In genomic region chr13:56654176-56654575, GRCm38 (mm10) we compare ENCODE assay signal across 22 mouse cellular contexts. TPM values are rescaled to one million over a fixed set of nuclear protein-coding genes. Genes with fewer than 3 reads are reported as not detected.
DNase-seq lines count a peak whose midpoint lies in the region; ATAC-seq and TF ChIP-seq lines count a peak whose summit lies in the region.
"Had no signal": no experiment of that assay in that cellular context is flagged by ENCODE, and none has a peak within 500 bp of the region (broad histone marks: within the 10 kb centered on the region; RNA-seq: fewer than 3 reads in every experiment).

No protein-coding gene starts in this region.

- ATAC-seq in hindbrain, embryonic 14.5 days (ENCODE audit: low FRiP score), result no peak
- ATAC-seq in midbrain, postnatal 0 days (ENCODE audit: low FRiP score), result no peak
- no peak for ATAC-seq in embryonic facial prominence, embryonic 11.5 days (replicated peaks; ENCODE audit: insufficient number of reproducible peaks, low FRiP score, low TSS enrichment, low read depth)
- ATAC-seq in limb, embryonic 14.5 days (ENCODE audit: low FRiP score, low read depth), result no peak
- ATAC-seq: hindbrain, embryonic 16.5 days; liver, postnatal 0 days had no signal

- H3K27me3 ChIP-seq in hindbrain, embryonic 10.5 days (ENCODE audit: insufficient read depth, poor library complexity, severe bottlenecking), result no peaks in the 10 kb centered on the region
- H3K27me3 ChIP-seq in hindbrain, embryonic 14.5 days (ENCODE audit: control insufficient read depth, insufficient read depth, low read length), result no peaks in the 10 kb centered on the region
- no peaks in the 10 kb centered on the region for H3K27me3 ChIP-seq in midbrain, embryonic 10.5 days (ENCODE audit: low read depth, poor library complexity, severe bottlenecking)
- no peaks in the 10 kb centered on the region for H3K27me3 ChIP-seq in midbrain, postnatal 0 days (ENCODE audit: insufficient read depth, low read length)
- H3K27me3 ChIP-seq in embryonic facial prominence, embryonic 11.5 days (ENCODE audit: control insufficient read depth, insufficient read depth, low read length), result no peaks in the 10 kb centered on the region
- H3K27me3 ChIP-seq in limb, embryonic 14.5 days (ENCODE audit: control insufficient read depth, insufficient read depth, low read length), result no peaks in the 10 kb centered on the region
- H3K27me3 ChIP-seq: heart, embryonic 13.5 days; neural tube, embryonic 12.5 days had no signal

- no peak for TF ChIP-seq CTCF in midbrain, postnatal 0 days (IDR thresholded peaks at IDR 0.05)

- H3K4me1 ChIP-seq in hindbrain, embryonic 10.5 days (replicated peaks), result peaks cover 32% of the 10 kb centered on the region; the same call in 1 of the 2 replicates
- no peaks in the 10 kb centered on the region for H3K4me1 ChIP-seq in hindbrain, embryonic 14.5 days (replicated peaks; ENCODE audit: control insufficient read depth, insufficient read depth, low read length)
- H3K4me1 ChIP-seq in midbrain, embryonic 10.5 days, result peaks cover 8% of the 10 kb centered on the region; the same call in 1 of the 2 replicates
- no peaks in the 10 kb centered on the region for H3K4me1 ChIP-seq in midbrain, postnatal 0 days (ENCODE audit: insufficient read depth, low read length)
- no peaks in the 10 kb centered on the region; the same call in 1 of the 2 replicates for H3K4me1 ChIP-seq in embryonic facial prominence, embryonic 11.5 days (ENCODE audit: control insufficient read depth, insufficient read depth, low read length)
- H3K4me1 ChIP-seq in limb, embryonic 14.5 days (ENCODE audit: control insufficient read depth, insufficient read depth, low read length), result peaks cover 22% of the 10 kb centered on the region
- H3K4me1 ChIP-seq: neural tube, embryonic 12.5 days had no signal

- 82% methylated on average over 5 of the region's 5 CpGs for WGBS in hindbrain, embryonic 10.5 days
- 90% methylated on average over 5 of the region's 5 CpGs for WGBS in hindbrain, embryonic 14.5 days
- WGBS in midbrain, embryonic 10.5 days, result 89% methylated on average over 5 of the region's 5 CpGs
- WGBS in midbrain, postnatal 0 days, result 91% methylated on average over 5 of the region's 5 CpGs
- WGBS in embryonic facial prominence, embryonic 11.5 days, result 70% methylated on average over 5 of the region's 5 CpGs
- 74% methylated on average over 5 of the region's 5 CpGs for WGBS in limb, embryonic 14.5 days

- no peak overlapping the region for H3K9ac ChIP-seq in hindbrain, embryonic 14.5 days
- no peak overlapping the region for H3K9ac ChIP-seq in midbrain, postnatal 0 days (replicated peaks; ENCODE audit: low read length, poor library complexity, severe bottlenecking)
- H3K9ac ChIP-seq in embryonic facial prominence, embryonic 11.5 days (replicated peaks; ENCODE audit: low read length), result no peak overlapping the region
- H3K9ac ChIP-seq in limb, embryonic 14.5 days (ENCODE audit: low read depth, low read length, severe bottlenecking), result no peak overlapping the region
- H3K9ac ChIP-seq: heart, embryonic 13.5 days; liver, postnatal 0 days; neural tube, embryonic 12.5 days had no signal

- H3K4me2 ChIP-seq in hindbrain, embryonic 14.5 days (replicated peaks), result no peak overlapping the region
- H3K4me2 ChIP-seq in midbrain, postnatal 0 days (ENCODE audit: low read depth, low read length, poor library complexity, severe bottlenecking), result no peak overlapping the region
- no peak overlapping the region for H3K4me2 ChIP-seq in embryonic facial prominence, embryonic 11.5 days (ENCODE audit: low read depth, low read length)
- H3K4me2 ChIP-seq in limb, embryonic 14.5 days (replicated peaks; ENCODE audit: low read depth, low read length, severe bottlenecking), result no peak overlapping the region
- H3K4me2 ChIP-seq: heart, embryonic 13.5 days; neural tube, embryonic 12.5 days had no signal

- DNase-seq in hindbrain, embryonic 10.5 days (ENCODE audit: low spot score), result no peak
- DNase-seq in hindbrain, embryonic 14.5 days (ENCODE audit: low spot score), result no peak
- no peak for DNase-seq in midbrain, embryonic 10.5 days (ENCODE audit: low spot score)
- no peak for DNase-seq in midbrain, postnatal 0 days (ENCODE audit: low spot score)
- peak; percentile 36 for DNase-seq in embryonic facial prominence, embryonic 11.5 days (ENCODE audit: low spot score)
- DNase-seq in limb, embryonic 14.5 days (ENCODE audit: low spot score), result peak; percentile 38
- no peak for DNase-seq in left cerebral cortex, adult 18-20 months (ENCODE audit: low spot score in 2 of 2)
- DNase-seq in frontal cortex, postnatal 10 days (ENCODE audit: low spot score in 2 of 2), result no peak
- DNase-seq: adrenal gland, postnatal 14 days; B cell, adult 2 months; cerebellum, adult 11-12 months; cerebellum, postnatal 25 days; gastrocnemius, postnatal 10 days; heart, adult 11 months; heart, postnatal 36 days; kidney, adult 18-20 months; liver, postnatal 0 days; lung, postnatal 36 days had no signal

- no peak overlapping the region for H3K4me3 ChIP-seq in hindbrain, embryonic 10.5 days
- H3K4me3 ChIP-seq in hindbrain, embryonic 14.5 days (replicated peaks; ENCODE audit: low read length), result no peak overlapping the region
- H3K4me3 ChIP-seq in midbrain, embryonic 10.5 days, result no peak overlapping the region
- no peak overlapping the region for H3K4me3 ChIP-seq in midbrain, postnatal 0 days (ENCODE audit: low read depth, low read length)
- no peak overlapping the region for H3K4me3 ChIP-seq in embryonic facial prominence, embryonic 11.5 days (ENCODE audit: low read depth, low read length)
- H3K4me3 ChIP-seq in limb, embryonic 14.5 days (replicated peaks; ENCODE audit: low read length), result no peak overlapping the region
- H3K4me3 ChIP-seq: heart, embryonic 13.5 days; neural tube, embryonic 12.5 days had no signal

- no peak for TF ChIP-seq POLR2A in limb, embryonic 14.5 days (IDR thresholded peaks at IDR 0.05; ENCODE audit: borderline replicate concordance, extremely low read depth, insufficient read depth, insufficient read length)

- no peaks in the 10 kb centered on the region for H3K36me3 ChIP-seq in hindbrain, embryonic 10.5 days
- no peaks in the 10 kb centered on the region for H3K36me3 ChIP-seq in hindbrain, embryonic 14.5 days (replicated peaks; ENCODE audit: control insufficient read depth, insufficient read depth)
- H3K36me3 ChIP-seq in midbrain, embryonic 10.5 days, result no peaks in the 10 kb centered on the region
- no peaks in the 10 kb centered on the region for H3K36me3 ChIP-seq in midbrain, postnatal 0 days (ENCODE audit: insufficient read depth, low read length)
- H3K36me3 ChIP-seq in embryonic facial prominence, embryonic 11.5 days (replicated peaks; ENCODE audit: control insufficient read depth, insufficient read depth, low read depth, low read length), result no peaks in the 10 kb centered on the region
- H3K36me3 ChIP-seq in limb, embryonic 14.5 days (ENCODE audit: control insufficient read depth, insufficient read depth, low read length), result no peaks in the 10 kb centered on the region
- H3K36me3 ChIP-seq: heart, embryonic 13.5 days; neural tube, embryonic 12.5 days had no signal

- H3K27ac ChIP-seq in hindbrain, embryonic 10.5 days, result 0 out of 2 replicates have a peak overlapping the region, but pooled peaks have one; percentile 23
- no peak overlapping the region for H3K27ac ChIP-seq in hindbrain, embryonic 14.5 days
- 0 out of 2 replicates have a peak overlapping the region, but pooled peaks have one; percentile 28 for H3K27ac ChIP-seq in midbrain, embryonic 10.5 days (replicated peaks)
- H3K27ac ChIP-seq in midbrain, postnatal 0 days (ENCODE audit: low read depth, low read length), result no peak overlapping the region
- H3K27ac ChIP-seq in embryonic facial prominence, embryonic 11.5 days (replicated peaks; ENCODE audit: low read depth, low read length), result peak overlapping the region; percentile 22; the same call in 1 of the 2 replicates
- H3K27ac ChIP-seq in limb, embryonic 14.5 days (replicated peaks; ENCODE audit: low read depth, low read length), result no peak overlapping the region
- H3K27ac ChIP-seq: heart, embryonic 13.5 days; neural tube, embryonic 12.5 days; stomach, postnatal 0 days had no signal

- H3K9me3 ChIP-seq in hindbrain, embryonic 10.5 days, result no peaks in the 10 kb centered on the region
- no peaks in the 10 kb centered on the region for H3K9me3 ChIP-seq in hindbrain, embryonic 14.5 days (ENCODE audit: control insufficient read depth, low read length)
- no peaks in the 10 kb centered on the region for H3K9me3 ChIP-seq in midbrain, embryonic 10.5 days (replicated peaks)
- no peaks in the 10 kb centered on the region for H3K9me3 ChIP-seq in midbrain, postnatal 0 days (ENCODE audit: low read length)
- H3K9me3 ChIP-seq in embryonic facial prominence, embryonic 11.5 days (replicated peaks; ENCODE audit: control insufficient read depth, low read length), result no peaks in the 10 kb centered on the region
- H3K9me3 ChIP-seq in limb, embryonic 14.5 days (ENCODE audit: control insufficient read depth, low read length), result no peaks in the 10 kb centered on the region
- H3K9me3 ChIP-seq: heart, embryonic 13.5 days; neural tube, embryonic 12.5 days had no signal

RNA-seq across cellular contexts. Expression of gene Tgfbi, which starts 44.9 kb away (rescaled TPM):
- 38.4 and 42.9 TPM in 2 replicates for polyA plus RNA-seq in hindbrain, embryonic 10.5 days (2016; fragmentation: Nextera tagmentation; extraction: Ambion mirVana)
- 5.2 and 7.1 TPM in 2 replicates for polyA plus RNA-seq in hindbrain, embryonic 14.5 days (2014; fragmentation: Nextera tagmentation; extraction: Ambion mirVana)
- 23.2 and 29.8 TPM in 2 replicates for polyA plus RNA-seq in midbrain, embryonic 10.5 days (2016; fragmentation: Nextera tagmentation; extraction: Ambion mirVana)
- total RNA-seq in midbrain, postnatal 0 days (2014; rRNA removed), result 6.3 and 7.5 TPM in 2 replicates
- 3.0 and 3.4 TPM in 2 replicates for polyA plus RNA-seq in midbrain, postnatal 0 days (2015; fragmentation: Nextera tagmentation; extraction: Ambion mirVana)
- 85.8 and 93.6 TPM in 2 replicates for polyA plus RNA-seq in embryonic facial prominence, embryonic 11.5 days (2014; fragmentation: Nextera tagmentation; extraction: Ambion mirVana)
- 146 and 183 TPM in 2 replicates for polyA plus RNA-seq in limb, embryonic 14.5 days (2012; rRNA removed)
- 99.3 and 128 TPM in 2 replicates for polyA plus RNA-seq in limb, embryonic 14.5 days (2014; fragmentation: Nextera tagmentation; extraction: Ambion mirVana)
- total RNA-seq in left cerebral cortex, adult 18-20 months (2021), result 1 to 10 TPM; 3.4 to 4.0 TPM

RNA-seq across cellular contexts. Expression of gene Smad5, which starts 48.6 kb away (rescaled TPM):
- polyA plus RNA-seq in hindbrain, embryonic 10.5 days (2016; fragmentation: Nextera tagmentation; extraction: Ambion mirVana), result 31.4 and 34.4 TPM in 2 replicates
- polyA plus RNA-seq in hindbrain, embryonic 14.5 days (2014; fragmentation: Nextera tagmentation; extraction: Ambion mirVana), result 32.3 and 33.8 TPM in 2 replicates
- 30.6 and 35.9 TPM in 2 replicates for polyA plus RNA-seq in midbrain, embryonic 10.5 days (2016; fragmentation: Nextera tagmentation; extraction: Ambion mirVana)
- total RNA-seq in midbrain, postnatal 0 days (2014; rRNA removed), result 37.4 and 40.6 TPM in 2 replicates
- polyA plus RNA-seq in midbrain, postnatal 0 days (2015; fragmentation: Nextera tagmentation; extraction: Ambion mirVana), result 10.7 and 14.8 TPM in 2 replicates
- polyA plus RNA-seq in embryonic facial prominence, embryonic 11.5 days (2014; fragmentation: Nextera tagmentation; extraction: Ambion mirVana), result 54.4 and 57.4 TPM in 2 replicates
- polyA plus RNA-seq in limb, embryonic 14.5 days (2012; rRNA removed), result 58.5 and 78.3 TPM in 2 replicates
- polyA plus RNA-seq in limb, embryonic 14.5 days (2014; fragmentation: Nextera tagmentation; extraction: Ambion mirVana), result 48.2 and 57.2 TPM in 2 replicates
- 10 to 100 TPM; 22.7 TPM for total RNA-seq in left cerebral cortex, adult 18-20 months (2021)

Comparison
In these comparisons a context has a peak if more than half of its experiments do, and no peak if none do; other contexts are left out.
1. H3K27ac ChIP-seq: peak in hindbrain, embryonic 10.5 days (single experiment), midbrain, embryonic 10.5 days (single experiment) and embryonic facial prominence, embryonic 11.5 days (single experiment); none in hindbrain, embryonic 14.5 days (single experiment), midbrain, postnatal 0 days (single experiment) and limb, embryonic 14.5 days (single experiment).
2. DNase-seq: peak in embryonic facial prominence, embryonic 11.5 days (single experiment) and limb, embryonic 14.5 days (single experiment); none in hindbrain, embryonic 10.5 days (single experiment), hindbrain, embryonic 14.5 days (single experiment), midbrain, embryonic 10.5 days (single experiment), midbrain, postnatal 0 days (single experiment), left cerebral cortex, adult 18-20 months (0 of 2) and frontal cortex, postnatal 10 days (0 of 2).